Mouse (Mus musculus): ENCODE data around the gene Crp. TPM values are rescaled to one million over a fixed set of nuclear protein-coding genes. Genes with fewer than 3 reads are reported as not detected.
A peak's percentile ranks its signal among the peaks of the same experiment; 100 is the strongest.

The Crp gene
- total RNA-seq (2014; rRNA removed) (470 and 497 TPM in 2 replicates), polyA plus RNA-seq (2012; rRNA removed) (279 and 317 TPM in 2 replicates)

- peak; percentile 95 for DNase-seq (ENCODE audit: extremely low read depth, low read depth, low spot score)
- H3K9ac ChIP-seq (ENCODE audit: low read depth, low read length) = peak within 1 kb of the TSS; percentile 80
- H3K4me1 ChIP-seq (ENCODE audit: control insufficient read depth, insufficient read depth, low read length) = peaks cover 20% of the 10 kb centered on the region; the same call in 1 of the 2 replicates
- H3K27ac ChIP-seq (replicated peaks; ENCODE audit: insufficient read depth, low read depth, low read length) = peak within 1 kb of the TSS; percentile 93
- TF ChIP-seq CTCF (IDR thresholded peaks at IDR 0.05; ENCODE audit: low read depth, low read length) (no peak), POLR2A (IDR thresholded peaks at IDR 0.05; ENCODE audit: extremely low read depth, insufficient read depth, low read length) (peak; percentile 56; the same call in 1 of the 2 replicates)
- H3K36me3 ChIP-seq (ENCODE audit: control insufficient read depth, insufficient read depth, low read length) = peaks cover 10% of the 10 kb centered on the region
- 19% methylated on average over 4 of the region's 4 CpGs for WGBS
- H3K27me3 ChIP-seq (ENCODE audit: control insufficient read depth, insufficient read depth, low read length) = no peaks in the 10 kb centered on the region
- peaks cover 5% of the 10 kb centered on the region; the same call in 1 of the 2 replicates for H3K79me2 ChIP-seq (ENCODE audit: control insufficient read depth, insufficient read depth, low read length)
- H3K4me3 ChIP-seq (ENCODE audit: insufficient read depth, low read depth, low read length) = peak within 1 kb of the TSS; percentile 61
These were observed at the start of gene Crp for GRCm38 (mm10) chr1:172697844-172698243. Gene Crp (plus strand): TSS chr1:172698055.

- H3K9ac ChIP-seq (ENCODE audit: low read depth, low read length) = no peak overlapping the region
- WGBS = 88% methylated on average over 9 of the region's 9 CpGs
- DNase-seq (ENCODE audit: extremely low read depth, low read depth, low spot score) = no peak
- H3K4me3 ChIP-seq (ENCODE audit: insufficient read depth, low read depth, low read length) = no peak overlapping the region
- no peaks in the 10 kb centered on the region for H3K27me3 ChIP-seq (ENCODE audit: control insufficient read depth, insufficient read depth, low read length)
- H3K79me2 ChIP-seq (ENCODE audit: control insufficient read depth, insufficient read depth, low read length) = no peaks in the 10 kb centered on the region
- H3K27ac ChIP-seq (replicated peaks; ENCODE audit: insufficient read depth, low read depth, low read length) = no peak overlapping the region
- no peak for TF ChIP-seq CTCF (IDR thresholded peaks at IDR 0.05; ENCODE audit: low read depth, low read length)
- TF ChIP-seq POLR2A (IDR thresholded peaks at IDR 0.05; ENCODE audit: extremely low read depth, insufficient read depth, low read length) = no peak
- peaks cover 9% of the 10 kb centered on the region; the same call in 1 of the 2 replicates for H3K4me1 ChIP-seq (ENCODE audit: control insufficient read depth, insufficient read depth, low read length)
- H3K36me3 ChIP-seq (ENCODE audit: control insufficient read depth, insufficient read depth, low read length) = no peaks in the 10 kb centered on the region
These were observed 48.5 kb upstream of the Crp start for GRCm38 (mm10) chr1:172649396-172649795.

- no peaks in the 10 kb centered on the region for H3K36me3 ChIP-seq (ENCODE audit: control insufficient read depth, insufficient read depth, low read length)
- no peaks in the 10 kb centered on the region for H3K79me2 ChIP-seq (ENCODE audit: control insufficient read depth, insufficient read depth, low read length)
- TF ChIP-seq CTCF (IDR thresholded peaks at IDR 0.05; ENCODE audit: low read depth, low read length) = peak; percentile 67
- no peak for TF ChIP-seq POLR2A (IDR thresholded peaks at IDR 0.05; ENCODE audit: extremely low read depth, insufficient read depth, low read length)
- peak overlapping the region; percentile 94 for H3K27ac ChIP-seq (replicated peaks; ENCODE audit: insufficient read depth, low read depth, low read length)
- H3K4me1 ChIP-seq (ENCODE audit: control insufficient read depth, insufficient read depth, low read length) = peaks cover 13% of the 10 kb centered on the region; the same call in 1 of the 2 replicates
- WGBS = 33% methylated on average over 8 of the region's 8 CpGs
- DNase-seq (ENCODE audit: extremely low read depth, low read depth, low spot score) = peak; percentile 78
- H3K4me3 ChIP-seq (ENCODE audit: insufficient read depth, low read depth, low read length) = no peak overlapping the region
- H3K9ac ChIP-seq (ENCODE audit: low read depth, low read length) = no peak overlapping the region
- no peaks in the 10 kb centered on the region for H3K27me3 ChIP-seq (ENCODE audit: control insufficient read depth, insufficient read depth, low read length)
These were observed 47.2 kb upstream of the Crp start for GRCm38 (mm10) chr1:172650519-172651287.

GRCm38 (mm10) chr1:172651288-172651987 lies 46.4 kb upstream of the Crp start:
- H3K27ac ChIP-seq (replicated peaks; ENCODE audit: insufficient read depth, low read depth, low read length) = peak overlapping the region; percentile 94

DNA sequence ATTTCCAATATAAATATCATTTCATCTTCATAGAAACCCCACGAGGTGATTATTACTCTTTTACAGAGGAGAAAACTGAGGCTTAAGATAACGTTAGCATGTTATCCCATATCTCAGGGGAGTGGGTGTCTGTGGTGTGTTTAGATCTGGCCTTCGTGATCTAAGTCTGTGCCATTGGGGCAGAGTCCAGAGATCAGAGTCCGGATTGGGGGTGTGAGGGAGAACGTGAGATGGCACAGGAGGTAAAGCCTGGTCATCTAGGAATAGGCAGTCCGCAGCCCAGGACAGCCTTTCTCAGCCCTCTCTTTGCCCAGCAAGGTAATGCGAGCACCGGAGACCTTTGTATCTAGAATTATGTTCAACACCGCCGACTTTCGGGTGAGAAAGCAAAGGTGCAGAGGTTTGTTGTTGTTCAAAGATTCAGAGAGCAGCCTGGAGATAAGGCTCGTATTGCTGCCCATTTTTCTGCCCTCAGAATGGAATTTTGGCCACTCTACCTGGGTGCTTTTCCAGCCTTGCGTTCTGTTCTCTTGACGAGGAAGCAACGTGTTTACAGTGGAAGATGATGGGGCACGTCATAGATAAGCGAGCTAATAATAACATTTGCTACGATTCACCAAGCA lies 45.7 kb upstream of the Crp start:
- Histone ChIP-seq H3K4me3 (ENCODE audit: insufficient read depth, low read depth, low read length) (peak overlapping the region; percentile 3; the same call in 1 of the 2 replicates), H3K27me3 (ENCODE audit: control insufficient read depth, insufficient read depth, low read length) (no peaks in the 10 kb centered on the region), H3K27ac (replicated peaks; ENCODE audit: insufficient read depth, low read depth, low read length) (peak overlapping the region; percentile 94), H3K9ac (ENCODE audit: low read depth, low read length) (peak overlapping the region; percentile 18; the same call in 1 of the 2 replicates), H3K4me1 (ENCODE audit: control insufficient read depth, insufficient read depth, low read length) (peaks cover 13% of the 10 kb centered on the region; the same call in 1 of the 2 replicates), H3K36me3 (ENCODE audit: control insufficient read depth, insufficient read depth, low read length) (no peaks in the 10 kb centered on the region), H3K79me2 (ENCODE audit: control insufficient read depth, insufficient read depth, low read length) (no peaks in the 10 kb centered on the region)
- TF ChIP-seq POLR2A (IDR thresholded peaks at IDR 0.05; ENCODE audit: extremely low read depth, insufficient read depth, low read length) = no peak
- no peak for TF ChIP-seq CTCF (IDR thresholded peaks at IDR 0.05; ENCODE audit: low read depth, low read length)
- WGBS = 19% methylated on average over 18 of the region's 18 CpGs
- peak; percentile 98 for DNase-seq (ENCODE audit: extremely low read depth, low read depth, low spot score)

More at GRCm38 (mm10) chr1:172651288-172651987, 46.4 kb upstream of the Crp start:
- H3K27me3 ChIP-seq (ENCODE audit: control insufficient read depth, insufficient read depth, low read length) = no peaks in the 10 kb centered on the region
- peaks cover 13% of the 10 kb centered on the region; the same call in 1 of the 2 replicates for H3K4me1 ChIP-seq (ENCODE audit: control insufficient read depth, insufficient read depth, low read length)
- peak overlapping the region; percentile 38 for H3K9ac ChIP-seq (ENCODE audit: low read depth, low read length)
- no peaks in the 10 kb centered on the region for H3K36me3 ChIP-seq (ENCODE audit: control insufficient read depth, insufficient read depth, low read length)
- no peak for TF ChIP-seq POLR2A (IDR thresholded peaks at IDR 0.05; ENCODE audit: extremely low read depth, insufficient read depth, low read length)
- TF ChIP-seq CTCF (IDR thresholded peaks at IDR 0.05; ENCODE audit: low read depth, low read length) = no peak
- peak; percentile 92 for DNase-seq (ENCODE audit: extremely low read depth, low read depth, low spot score)
- no peaks in the 10 kb centered on the region for H3K79me2 ChIP-seq (ENCODE audit: control insufficient read depth, insufficient read depth, low read length)
- peak overlapping the region; percentile 18 for H3K4me3 ChIP-seq (ENCODE audit: insufficient read depth, low read depth, low read length)
- WGBS = 28% methylated on average over 10 of the region's 10 CpGs

All from liver, adult 2 months (tissue).